In the genomic region with DNA sequence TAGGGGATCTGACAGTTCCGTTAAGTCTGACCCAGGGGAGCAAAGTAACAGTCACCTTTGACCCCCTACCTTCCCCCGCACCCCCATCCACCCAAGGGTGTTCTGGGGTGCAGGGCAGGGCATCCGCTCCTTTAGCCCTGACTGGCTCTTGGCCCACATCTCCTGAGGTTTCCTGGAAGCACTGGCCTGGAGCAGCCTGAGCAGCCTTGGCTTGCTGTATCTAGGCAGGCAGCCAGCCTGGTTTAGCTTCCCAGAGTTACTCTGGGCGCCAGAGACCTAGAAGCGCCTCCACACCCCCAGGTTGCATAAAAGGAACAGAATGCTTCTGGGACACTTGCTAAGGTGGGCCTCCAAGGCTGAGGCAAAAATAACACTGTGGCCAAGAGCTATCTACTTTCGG, we compare ENCODE assay signal across 11 mouse cellular contexts. TPM values are rescaled to one million over a fixed set of nuclear protein-coding genes. Genes with fewer than 3 reads are reported as not detected.
DNase-seq lines count a peak whose midpoint lies in the region; ATAC-seq and TF ChIP-seq lines count a peak whose summit lies in the region.
"Had no signal": no experiment of that assay in that cellular context is flagged by ENCODE, and none has a peak within 500 bp of the region (broad histone marks: within the 10 kb centered on the region; RNA-seq: fewer than 3 reads in every experiment).

No protein-coding gene starts in this region.

- WGBS in heart, embryonic 12.5 days, result 81% methylated on average over 6 of the region's 6 CpGs
- WGBS in midbrain, embryonic 11.5 days, result 85% methylated on average over 6 of the region's 6 CpGs
- WGBS in intestine, postnatal 0 days, result 85% methylated on average over 6 of the region's 6 CpGs

- ATAC-seq in heart, embryonic 12.5 days (ENCODE audit: insufficient number of reproducible peaks, low FRiP score), result no peak
- no peak for ATAC-seq in midbrain, embryonic 11.5 days (ENCODE audit: low FRiP score)
- ATAC-seq in intestine, postnatal 0 days, result no peak
- ATAC-seq: hindbrain, embryonic 16.5 days had no signal

- H3K27ac ChIP-seq in heart, embryonic 12.5 days (ENCODE audit: poor library complexity, severe bottlenecking), result no peak overlapping the region
- H3K27ac ChIP-seq in midbrain, embryonic 11.5 days (ENCODE audit: low read depth, low read length), result no peak overlapping the region
- no peak overlapping the region for H3K27ac ChIP-seq in intestine, postnatal 0 days (ENCODE audit: low read depth, low read length)
- H3K27ac ChIP-seq: limb, embryonic 13.5 days had no signal

- DNase-seq in heart, adult 11 months, result peak; percentile 93
- DNase-seq in cerebellum, postnatal 10 days, result peak; percentile 85 to 86
- DNase-seq in heart, postnatal 4 days, result peak; percentile 21
- peak; percentile 8 to 23 for DNase-seq in right cerebral cortex, adult 2 months (ENCODE audit: low spot score in 2 of 2)
- no peak for DNase-seq in midbrain, embryonic 11.5 days (ENCODE audit: low spot score, missing footprints)
- no peak for DNase-seq in thymus, postnatal 0 days (ENCODE audit: low spot score)

- peaks cover 3% of the 10 kb centered on the region; the same call in 1 of the 2 replicates for H3K4me1 ChIP-seq in heart, embryonic 12.5 days (replicated peaks)
- peaks cover 2% of the 10 kb centered on the region; the same call in 1 of the 2 replicates for H3K4me1 ChIP-seq in midbrain, embryonic 11.5 days (ENCODE audit: control insufficient read depth, insufficient read depth, low read length)
- no peaks in the 10 kb centered on the region for H3K4me1 ChIP-seq in intestine, postnatal 0 days (replicated peaks; ENCODE audit: control insufficient read depth, insufficient read depth, low read length)

- no peak overlapping the region for H3K9ac ChIP-seq in heart, embryonic 12.5 days
- H3K9ac ChIP-seq in midbrain, embryonic 11.5 days (ENCODE audit: low read length), result no peak overlapping the region
- no peak overlapping the region for H3K9ac ChIP-seq in intestine, postnatal 0 days (ENCODE audit: low read depth, low read length)
- H3K9ac ChIP-seq: limb, embryonic 13.5 days had no signal

- no peaks in the 10 kb centered on the region for H3K36me3 ChIP-seq in heart, embryonic 12.5 days
- no peaks in the 10 kb centered on the region for H3K36me3 ChIP-seq in midbrain, embryonic 11.5 days (ENCODE audit: control insufficient read depth, insufficient read depth, low read length)
- H3K36me3 ChIP-seq in intestine, postnatal 0 days (ENCODE audit: control insufficient read depth, insufficient read depth), result no peaks in the 10 kb centered on the region
- H3K36me3 ChIP-seq: limb, embryonic 13.5 days had no signal

- H3K4me3 ChIP-seq in heart, embryonic 12.5 days, result no peak overlapping the region
- no peak overlapping the region for H3K4me3 ChIP-seq in midbrain, embryonic 11.5 days (ENCODE audit: low read depth, low read length)
- no peak overlapping the region for H3K4me3 ChIP-seq in intestine, postnatal 0 days (ENCODE audit: low read depth, low read length)
- H3K4me3 ChIP-seq: limb, embryonic 13.5 days had no signal

- H3K9me3 ChIP-seq in heart, embryonic 12.5 days (replicated peaks), result peaks cover 4% of the 10 kb centered on the region
- no peaks in the 10 kb centered on the region for H3K9me3 ChIP-seq in midbrain, embryonic 11.5 days (ENCODE audit: control insufficient read depth, low read length)
- no peaks in the 10 kb centered on the region for H3K9me3 ChIP-seq in intestine, postnatal 0 days (ENCODE audit: control insufficient read depth)

- no peaks in the 10 kb centered on the region for H3K27me3 ChIP-seq in heart, embryonic 12.5 days (replicated peaks)
- H3K27me3 ChIP-seq in midbrain, embryonic 11.5 days (ENCODE audit: control insufficient read depth, insufficient read depth, low read length), result no peaks in the 10 kb centered on the region
- H3K27me3 ChIP-seq in intestine, postnatal 0 days (replicated peaks; ENCODE audit: control insufficient read depth, insufficient read depth, low read length), result no peaks in the 10 kb centered on the region
- H3K27me3 ChIP-seq: limb, embryonic 13.5 days had no signal

- no peak for TF ChIP-seq CTCF in intestine, postnatal 0 days (IDR thresholded peaks at IDR 0.05; ENCODE audit: low read depth)

- no peak overlapping the region for H3K4me2 ChIP-seq in heart, embryonic 12.5 days
- no peak overlapping the region for H3K4me2 ChIP-seq in midbrain, embryonic 11.5 days
- H3K4me2 ChIP-seq in intestine, postnatal 0 days (replicated peaks; ENCODE audit: low read depth), result no peak overlapping the region
- H3K4me2 ChIP-seq: limb, embryonic 13.5 days had no signal

RNA-seq across cellular contexts. Expression of gene Samd7, which starts 4.8 kb away (rescaled TPM):
- polyA plus RNA-seq in heart, embryonic 12.5 days (2016; fragmentation: Nextera tagmentation; extraction: Ambion mirVana), result not detected in 2 replicates
- not detected for total RNA-seq in heart, postnatal 4 days (2021)
- not detected in 2 replicates for polyA plus RNA-seq in midbrain, embryonic 11.5 days (2014; fragmentation: Nextera tagmentation; extraction: Ambion mirVana)
- polyA plus RNA-seq in intestine, postnatal 0 days (2015; fragmentation: Nextera tagmentation; extraction: Ambion mirVana), result not detected in 2 replicates
- 0.08 TPM in 1 of 2 replicates, not detected in the other for polyA plus RNA-seq in thymus, postnatal 0 days (2015; fragmentation: Nextera tagmentation; extraction: Ambion mirVana)
- polyA plus RNA-seq: limb, embryonic 13.5 days had no signal

RNA-seq across cellular contexts. Expression of gene Lrrc31, which starts 41.7 kb away (rescaled TPM):
- polyA plus RNA-seq in heart, embryonic 12.5 days (2016; fragmentation: Nextera tagmentation; extraction: Ambion mirVana), result not detected in 2 replicates
- total RNA-seq in heart, postnatal 4 days (2021), result under 1 TPM in 1 of 2 experiments, not detected in 1; 0.12 TPM
- not detected in 2 replicates for polyA plus RNA-seq in midbrain, embryonic 11.5 days (2014; fragmentation: Nextera tagmentation; extraction: Ambion mirVana)
- 0.69 and 0.73 TPM in 2 replicates for polyA plus RNA-seq in intestine, postnatal 0 days (2015; fragmentation: Nextera tagmentation; extraction: Ambion mirVana)
- 0.14 and 0.27 TPM in 2 replicates for polyA plus RNA-seq in thymus, postnatal 0 days (2015; fragmentation: Nextera tagmentation; extraction: Ambion mirVana)
- polyA plus RNA-seq: limb, embryonic 13.5 days; spleen, adult 2 months had no signal

RNA-seq across cellular contexts. Expression of gene Sec62, which starts 51.4 kb away (rescaled TPM):
- polyA plus RNA-seq in heart, embryonic 12.5 days (2016; fragmentation: Nextera tagmentation; extraction: Ambion mirVana), result 76.7 and 78.7 TPM in 2 replicates
- 10 to 100 TPM; 37.6 to 38.0 TPM for total RNA-seq in heart, postnatal 4 days (2021)
- 73.0 and 75.9 TPM in 2 replicates for polyA plus RNA-seq in midbrain, embryonic 11.5 days (2014; fragmentation: Nextera tagmentation; extraction: Ambion mirVana)
- polyA plus RNA-seq in intestine, postnatal 0 days (2015; fragmentation: Nextera tagmentation; extraction: Ambion mirVana), result 111 TPM in 2 replicates
- polyA plus RNA-seq in thymus, postnatal 0 days (2015; fragmentation: Nextera tagmentation; extraction: Ambion mirVana), result 120 and 125 TPM in 2 replicates

Comparison
In these comparisons a context has a peak if more than half of its experiments do, and no peak if none do; other contexts are left out.
1. DNase-seq: peak in heart, adult 11 months (single experiment), cerebellum, postnatal 10 days (2 of 2), heart, postnatal 4 days (single experiment) and right cerebral cortex, adult 2 months (2 of 2); none in midbrain, embryonic 11.5 days (single experiment) and thymus, postnatal 0 days (single experiment).